Mouse (Mus musculus) heart, postnatal 36 days (tissue): Measurements from ENCODE around the gene 2300009A05Rik. TPM values are rescaled to one million over a fixed set of nuclear protein-coding genes. Genes with fewer than 3 reads are reported as not detected.

Source experiments
- DNase-seq, 2 experiments: peaks; one replicate each; pipeline ENCODE4 v3.0.0; 2021 to 2022
- intact Hi-C: fragments of 180-260 bp; cut with DNase I; formaldehyde crosslinking; loops from one replicate; pipeline ENCODE4 v1.15.1; 2025
- total RNA-seq, 2 experiments: library from RNA; stranded (reverse); gene quantifications; 2 replicates each; pipeline ENCODE4 v1.2.3; 2021

Gene 2300009A05Rik
- total RNA-seq, 2 experiments from 2014 or later, result 34.8 to 35.9 TPM

DNA sequence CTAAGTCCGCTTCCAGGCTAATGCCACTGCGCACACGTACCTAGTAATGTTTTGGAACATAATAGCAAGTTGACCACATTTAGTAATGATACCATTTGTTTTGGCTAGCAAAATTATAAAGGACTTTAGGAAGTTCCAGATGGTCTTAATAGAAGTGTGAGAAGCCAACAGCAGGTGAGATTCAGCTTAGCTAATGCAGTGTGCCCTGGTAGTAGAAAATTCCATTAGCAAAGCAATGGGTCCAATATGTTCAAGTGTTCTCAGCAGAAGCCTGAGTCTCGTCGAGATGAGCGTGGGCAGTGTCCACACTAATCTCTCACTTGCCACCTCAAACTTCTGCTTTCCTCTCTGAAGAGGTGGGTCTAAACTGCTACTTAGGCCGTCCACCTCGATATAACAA is 49.0 kb downstream of the 2300009A05Rik start:
- DNase-seq, result no peak

DNA sequence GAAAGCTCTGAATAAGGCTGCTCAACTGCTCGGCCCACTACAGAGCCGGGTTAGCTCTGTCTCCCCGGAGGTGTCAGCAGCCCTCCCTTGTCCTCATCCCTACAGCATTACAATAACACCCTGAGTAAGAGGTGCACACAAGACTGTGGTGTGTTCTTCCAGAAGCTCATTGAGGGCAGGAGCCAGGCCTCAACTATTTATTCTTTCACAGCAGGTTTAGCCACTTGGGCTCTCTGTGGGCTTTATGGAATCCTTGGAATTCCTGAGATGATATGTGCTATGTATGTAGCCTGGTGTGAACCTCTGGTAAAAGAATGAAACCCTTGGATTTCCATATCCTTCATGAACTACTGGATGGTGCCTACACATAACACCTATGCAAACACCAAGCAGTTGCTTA is 49.8 kb downstream of the 2300009A05Rik start:
- DNase-seq, result no peak
- intact Hi-C loops, result no loop called here

More for the DNA sequence above, 49.0 kb downstream of the 2300009A05Rik start:
- intact Hi-C loops, result no loop called here

DNA sequence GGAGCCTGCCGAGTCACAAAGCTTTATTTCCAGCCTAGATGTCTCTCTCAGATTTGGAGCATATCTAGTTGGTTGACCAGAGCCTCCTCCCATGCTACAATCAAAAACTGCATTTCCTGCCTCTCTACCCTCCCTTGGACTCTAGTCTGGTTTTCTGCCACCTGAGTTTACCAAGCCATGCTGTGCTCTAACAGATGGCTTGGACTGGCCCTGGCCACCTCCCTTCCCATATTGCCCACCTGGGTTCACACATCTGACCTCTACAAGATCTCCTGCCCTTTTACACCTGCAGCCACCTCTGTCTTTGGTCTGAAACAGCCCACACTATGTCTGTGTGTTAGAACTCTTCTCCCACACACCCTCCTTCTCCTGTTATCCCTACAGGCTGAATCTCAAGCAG is 50.9 kb downstream of the 2300009A05Rik start:
- DNase-seq, result no peak
- intact Hi-C loops, result no loop called here

DNA sequence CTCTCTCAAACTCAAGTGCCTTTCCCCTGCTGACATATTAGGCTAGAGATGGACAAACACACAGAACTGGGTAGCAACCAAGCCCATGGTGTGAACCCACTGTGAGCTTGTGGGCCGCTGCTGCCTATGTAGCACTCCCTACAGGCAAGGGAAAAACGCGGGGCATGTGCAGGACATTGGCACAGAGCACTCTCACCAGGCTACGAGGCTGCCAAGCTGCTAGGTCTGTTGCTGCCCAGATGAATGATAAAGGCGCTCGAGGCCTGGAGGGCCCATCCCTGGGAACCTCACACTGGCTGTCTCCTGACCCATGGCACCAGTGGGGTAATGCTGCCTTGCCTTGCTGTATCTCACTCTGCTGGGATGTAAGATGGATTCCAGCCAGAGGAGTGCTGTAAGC is 53.0 kb downstream of the 2300009A05Rik start:
- peak in 1 of 2 experiments; percentile 17 for DNase-seq
- intact Hi-C loops, result no loop called here

Other genes with a start within 250 kb of the 2300009A05Rik start
- 10 to 100 TPM; 18.9 to 19.2 TPM for gene Map2k5, start 21.3 kb downstream of the 2300009A05Rik start, total RNA-seq
- gene Iqch, start 203.2 kb upstream of the 2300009A05Rik start, total RNA-seq, result not detected
- 10 to 100 TPM; 16.8 to 17.7 TPM for gene Aagab, start 203.4 kb upstream of the 2300009A05Rik start, total RNA-seq